Mouse (Mus musculus) heart, embryonic 14.5 days (tissue): ENCODE data around the gene Vegfa. TPM values are rescaled to one million over a fixed set of nuclear protein-coding genes. Genes with fewer than 3 reads are reported as not detected.
A peak's percentile ranks its signal among the peaks of the same experiment; 100 is the strongest.

Experiments
- ATAC-seq: fragments of 200-750 bp; cut with Nextera tagmentation; 2 replicates; pipeline ENCODE4 v1.8.0; 2017; ENCODE audit warnings: low read depth, moderate TSS enrichment; ENCODE audit not compliant: insufficient number of reproducible peaks, insufficient read depth, low FRiP score
- H3K27ac ChIP-seq, 2 experiments: fragments of 200-500 bp in 1 of 2; fragments of 300-500 bp in 1 of 2; sonication (generic) in 1 of 2; replicated peaks in 1 of 2; 2 replicates each; pipeline ENCODE4 v1.5.1; 2012 to 2014; ENCODE audit warnings: low read depth in 2 of 2, low read length in 2 of 2, control low read depth in 1 of 2, mild to moderate bottlenecking in 1 of 2, mixed read lengths in 1 of 2; ENCODE audit not compliant: control insufficient read depth in 1 of 2, insufficient read depth in 1 of 2
- H3K27me3 ChIP-seq: fragments of 300-500 bp; sonication (generic); 2 replicates; pipeline ENCODE4 v1.6.1; 2014; ENCODE audit warnings: mild to moderate bottlenecking, low read length, control low read depth; ENCODE audit not compliant: control insufficient read depth, insufficient read depth
- H3K36me3 ChIP-seq: fragments of 300-500 bp; sonication (generic); 2 replicates; pipeline ENCODE4 v1.6.1; 2014; ENCODE audit warnings: mild to moderate bottlenecking, control low read depth, low read length, mixed read lengths; ENCODE audit not compliant: control insufficient read depth, insufficient read depth
- H3K4me1 ChIP-seq, 2 experiments: fragments of 200-500 bp in 1 of 2; fragments of 300-500 bp in 1 of 2; sonication (generic) in 1 of 2; 2 replicates each; pipeline ENCODE4 v1.6.1; 2012 to 2014; ENCODE audit warnings: low read length in 2 of 2, control low read depth in 1 of 2, mixed read lengths in 1 of 2; ENCODE audit not compliant: control insufficient read depth in 2 of 2, insufficient read depth in 2 of 2
- H3K4me2 ChIP-seq: fragments of 300-500 bp; sonication (generic); 2 replicates; pipeline ENCODE4 v1.6.1; 2014; ENCODE audit warnings: mild to moderate bottlenecking, low read length
- H3K4me3 ChIP-seq, 2 experiments: fragments of 200-500 bp in 1 of 2; fragments of 300-500 bp in 1 of 2; sonication (generic) in 1 of 2; 2 replicates each; pipeline ENCODE4 v1.5.1; 2012 to 2014; ENCODE audit warnings: low read length in 2 of 2, mild to moderate bottlenecking in 2 of 2, control low read depth in 1 of 2, low read depth in 1 of 2, moderate library complexity in 1 of 2; ENCODE audit not compliant: control insufficient read depth in 1 of 2, insufficient read depth in 1 of 2
- H3K9ac ChIP-seq: fragments of 300-500 bp; sonication (generic); 2 replicates; pipeline ENCODE4 v1.6.1; 2014; ENCODE audit warnings: mild to moderate bottlenecking, low read length
- H3K9me3 ChIP-seq: fragments of 300-500 bp; sonication (generic); 2 replicates; pipeline ENCODE4 v1.6.1; 2016; ENCODE audit warnings: low read length, control low read depth; ENCODE audit not compliant: control insufficient read depth
- WGBS: fragments of 180-500 bp; shearing (Covaris S2); extraction: QIAGEN DNeasy Blood & Tissue Kit; methylation state at CpG from one replicate; pipeline ENCODE4 v1.1.7; 2014; 5-methylcytosine and 5-hydroxymethylcytosine counted together
- polyA plus RNA-seq: library from polyadenylated mRNA; unstranded; fragments of >200 nt; fragmentation: Nextera tagmentation; extraction: Ambion mirVana; gene quantifications from 2 replicates; pipeline ENCODE4 v1.2.1, GENCODE M21; 2014

Gene Vegfa
- polyA plus RNA-seq, 1 experiment from 2014 or later, result 8.1 TPM

DNA sequence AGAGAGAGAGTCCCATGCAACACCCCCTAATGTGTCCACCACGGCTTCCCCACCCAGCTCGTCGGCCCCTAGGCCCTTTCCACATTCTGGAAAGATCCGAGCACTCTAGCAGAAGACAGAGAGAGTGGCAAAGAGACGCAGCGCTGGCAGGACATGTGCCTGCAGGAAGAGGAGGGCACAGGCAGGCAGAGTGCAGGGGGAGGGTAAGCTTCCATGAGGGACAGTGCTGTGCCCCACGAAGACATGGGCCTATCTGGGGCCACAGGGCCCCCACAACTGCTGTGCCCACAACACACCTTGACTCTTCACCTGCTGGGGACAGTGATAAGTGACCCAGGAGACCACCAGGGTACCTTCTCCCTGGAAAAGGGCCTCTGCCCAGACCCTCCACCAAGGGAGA lies 11.0 kb downstream of the Vegfa start:
- H3K4me3 ChIP-seq, result no peak overlapping the region
- no peak overlapping the region for H3K27ac ChIP-seq
- H3K36me3 ChIP-seq, result peaks cover 93% of the 10 kb centered on the region
- WGBS, result 84% methylated on average over 7 of the region's 7 CpGs
- no peak overlapping the region for H3K4me2 ChIP-seq
- no peak for ATAC-seq
- no peak overlapping the region for H3K9ac ChIP-seq
- H3K9me3 ChIP-seq, result no peaks in the 10 kb centered on the region
- peaks cover 4 to 29% of the 10 kb centered on the region in 2 experiments for H3K4me1 ChIP-seq
- no peaks in the 10 kb centered on the region for H3K27me3 ChIP-seq

DNA sequence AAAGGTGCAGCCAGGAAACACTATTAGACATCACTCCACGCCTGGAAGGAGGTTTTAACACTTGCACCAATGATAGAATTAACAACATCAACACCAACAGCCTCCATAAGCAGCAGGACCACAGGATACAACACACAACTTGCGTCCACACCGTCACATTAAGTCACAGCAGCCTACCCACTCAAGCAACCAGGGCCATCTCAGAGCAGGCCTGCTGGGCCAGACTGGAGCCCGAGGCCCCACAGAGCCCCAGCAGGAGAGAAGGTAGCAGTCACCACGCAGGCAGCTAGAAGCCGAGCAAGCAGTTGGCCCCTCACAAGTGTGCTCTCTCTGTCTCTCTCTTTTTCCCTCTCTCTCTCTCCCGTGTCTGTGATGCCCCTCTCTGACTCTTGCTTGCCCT lies 11.6 kb downstream of the Vegfa start:
- H3K4me1 ChIP-seq, result peaks cover 0 to 23% of the 10 kb centered on the region in 2 experiments; a peak in 3 of 4 replicates
- no peak overlapping the region for H3K9ac ChIP-seq
- 71% methylated on average over 7 of the region's 7 CpGs for WGBS
- no peak overlapping the region for H3K27ac ChIP-seq
- no peak overlapping the region for H3K4me2 ChIP-seq
- H3K36me3 ChIP-seq, result peaks cover 98% of the 10 kb centered on the region
- H3K4me3 ChIP-seq, result no peak overlapping the region
- no peaks in the 10 kb centered on the region for H3K27me3 ChIP-seq
- no peaks in the 10 kb centered on the region for H3K9me3 ChIP-seq
- no peak for ATAC-seq

DNA sequence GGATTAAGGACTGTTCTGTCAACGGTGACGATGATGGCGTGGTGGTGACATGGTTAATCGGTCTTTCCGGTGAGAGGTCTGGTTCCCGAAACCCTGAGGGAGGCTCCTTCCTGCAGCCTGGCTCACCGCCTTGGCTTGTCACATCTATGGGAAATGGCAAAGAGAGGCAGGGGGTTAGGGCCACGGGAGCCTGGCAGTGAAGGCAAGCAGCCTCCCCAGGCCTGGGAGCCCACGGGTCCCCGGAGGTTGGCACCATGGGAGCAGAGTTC lies 13.5 kb downstream of the Vegfa start:
- Histone ChIP-seq H3K27ac (no peak overlapping the region), H3K9ac (peak overlapping the region; percentile 16; the same call in 1 of the 2 replicates), H3K27me3 (no peaks in the 10 kb centered on the region), H3K9me3 (no peaks in the 10 kb centered on the region), H3K4me1 (peaks cover 0 to 20% of the 10 kb centered on the region in 2 experiments; a peak in 3 of 4 replicates), H3K4me3 (no peak overlapping the region), H3K4me2 (no peak overlapping the region), H3K36me3 (peaks cover 86% of the 10 kb centered on the region)
- ATAC-seq, result no peak
- WGBS, result 73% methylated on average over 10 of the region's 10 CpGs

DNA sequence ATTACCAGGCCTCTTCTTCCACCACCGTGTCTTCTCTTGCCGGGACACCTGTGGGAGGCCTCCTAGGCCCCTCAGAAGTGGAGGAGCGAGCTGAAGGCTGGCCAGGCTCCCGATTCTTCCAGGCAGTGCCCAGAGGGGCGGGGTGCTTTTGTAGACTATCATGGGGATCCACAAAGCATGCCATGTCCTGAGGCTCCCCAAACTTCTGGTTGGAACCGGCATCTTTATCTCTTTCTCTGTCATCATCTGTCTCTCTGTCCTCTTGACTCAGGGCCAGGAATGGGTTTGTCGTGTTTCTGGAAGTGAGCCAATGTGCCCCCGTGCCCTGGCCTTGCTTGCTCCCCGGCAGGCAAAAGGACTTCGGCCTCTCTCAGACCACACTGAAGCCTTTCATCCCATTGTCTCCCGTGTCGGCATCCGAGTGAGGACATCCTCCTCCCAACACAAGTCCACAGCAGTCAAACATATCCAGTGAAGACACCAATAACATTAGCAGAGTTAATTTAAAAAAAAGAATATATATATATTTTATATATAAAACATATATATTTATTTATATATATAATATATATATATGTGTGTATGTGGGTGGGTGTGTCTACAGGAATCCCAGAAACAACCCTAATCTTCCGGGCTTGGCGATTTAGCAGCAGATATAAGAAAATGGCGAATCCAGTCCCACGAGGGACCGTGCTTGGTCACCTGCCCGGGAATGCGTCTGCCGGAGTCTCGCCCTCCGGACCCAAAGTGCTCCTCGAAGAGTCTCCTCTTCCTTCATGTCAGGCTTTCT lies 14.0 kb downstream of the Vegfa start:
- H3K4me3 ChIP-seq, result no peak overlapping the region
- H3K36me3 ChIP-seq, result peaks cover 81% of the 10 kb centered on the region
- H3K9ac ChIP-seq, result 0 out of 2 replicates have a peak overlapping the region, but pooled peaks have one; percentile 8
- no peaks in the 10 kb centered on the region for H3K27me3 ChIP-seq
- no peaks in the 10 kb centered on the region for H3K9me3 ChIP-seq
- peaks cover 0 to 18% of the 10 kb centered on the region in 2 experiments; a peak in 3 of 4 replicates for H3K4me1 ChIP-seq
- H3K27ac ChIP-seq, result no peak overlapping the region; a peak in 1 of 4 replicates
- WGBS, result 57% methylated on average over 24 of the region's 24 CpGs
- ATAC-seq, result no peak
- no peak overlapping the region for H3K4me2 ChIP-seq

DNA sequence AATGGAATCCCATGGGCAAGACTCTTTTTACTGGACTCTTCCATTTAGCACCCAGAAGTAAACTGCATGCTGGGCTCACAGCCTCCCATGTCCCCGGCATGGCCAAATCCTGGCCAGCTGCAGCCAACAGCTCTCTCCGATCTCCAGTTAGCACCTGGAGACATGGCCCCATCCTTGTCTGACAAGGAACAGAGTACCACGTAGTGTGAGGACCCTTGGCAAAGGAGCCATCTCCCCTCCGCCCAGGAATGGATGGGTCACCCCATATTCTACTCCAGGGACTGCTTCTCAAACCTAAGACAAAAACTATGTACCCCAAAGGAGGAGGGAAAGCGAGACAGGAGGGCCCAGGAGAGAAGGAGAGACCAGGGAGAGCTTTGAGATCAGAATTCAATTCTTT lies 15.6 kb downstream of the Vegfa start:
- no peak for ATAC-seq
- Histone ChIP-seq H3K9ac (no peak overlapping the region), H3K36me3 (peaks cover 66% of the 10 kb centered on the region), H3K4me1 (peaks cover 2 to 14% of the 10 kb centered on the region in 2 experiments; a peak in 3 of 4 replicates), H3K9me3 (no peaks in the 10 kb centered on the region), H3K27me3 (no peaks in the 10 kb centered on the region), H3K27ac (no peak overlapping the region), H3K4me3 (no peak overlapping the region), H3K4me2 (no peak overlapping the region)
- 89% methylated on average over 5 of the region's 5 CpGs for WGBS

DNA sequence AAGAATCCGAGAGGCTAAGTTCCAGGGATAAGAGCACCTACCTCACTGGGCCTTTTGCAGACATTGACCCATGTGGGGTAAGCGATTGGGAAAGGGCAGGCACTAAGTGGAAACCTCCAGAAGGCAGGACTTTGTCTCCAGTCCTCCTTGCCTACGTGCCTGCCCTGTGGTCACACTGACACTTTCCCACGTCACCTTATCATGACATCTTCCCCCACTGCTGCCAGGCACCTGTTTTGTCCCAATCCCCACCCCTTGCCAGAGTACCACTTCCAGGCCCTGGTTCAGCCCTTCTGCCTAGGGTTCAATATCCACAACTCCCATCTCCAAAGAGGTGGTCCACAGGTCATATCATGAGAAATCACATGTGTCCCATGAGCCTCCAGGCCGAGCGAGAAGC lies 16.2 kb downstream of the Vegfa start:
- 81% methylated on average over 6 of the region's 6 CpGs for WGBS
- H3K27ac ChIP-seq, result no peak overlapping the region
- no peak overlapping the region for H3K4me3 ChIP-seq
- H3K9me3 ChIP-seq, result no peaks in the 10 kb centered on the region
- H3K36me3 ChIP-seq, result peaks cover 59% of the 10 kb centered on the region
- no peak overlapping the region for H3K4me2 ChIP-seq
- no peak overlapping the region for H3K9ac ChIP-seq
- peaks cover 2 to 14% of the 10 kb centered on the region in 2 experiments; a peak in 3 of 4 replicates for H3K4me1 ChIP-seq
- H3K27me3 ChIP-seq, result no peaks in the 10 kb centered on the region
- no peak for ATAC-seq

DNA sequence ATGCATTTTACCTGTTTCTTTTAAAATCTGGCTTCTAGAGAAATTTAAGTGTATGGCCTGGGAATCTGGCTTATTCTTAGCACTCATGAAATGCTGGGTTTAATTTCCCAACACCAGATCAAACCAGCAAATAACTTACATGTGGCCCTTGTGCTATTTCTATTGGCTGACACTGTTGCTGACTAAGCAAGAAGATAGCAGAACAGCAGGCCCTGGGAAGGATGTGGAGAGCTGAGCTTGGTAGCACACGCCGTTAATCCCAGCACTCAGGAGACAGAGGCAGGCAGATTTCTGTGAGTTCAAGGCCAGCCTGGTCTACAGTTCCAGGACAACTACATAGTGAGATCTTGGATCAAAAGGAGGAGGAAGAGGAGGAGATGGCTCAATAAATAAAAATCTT lies 17.2 kb downstream of the Vegfa start:
- H3K36me3 ChIP-seq, result peaks cover 49% of the 10 kb centered on the region
- no peak overlapping the region for H3K4me2 ChIP-seq
- no peaks in the 10 kb centered on the region for H3K27me3 ChIP-seq
- H3K9me3 ChIP-seq, result no peaks in the 10 kb centered on the region
- no peak overlapping the region for H3K27ac ChIP-seq
- no peak for ATAC-seq
- H3K4me3 ChIP-seq, result no peak overlapping the region
- no peak overlapping the region for H3K9ac ChIP-seq
- WGBS, result 79% methylated on average over 2 of the region's 2 CpGs
- peaks cover 2 to 14% of the 10 kb centered on the region in 2 experiments; a peak in 3 of 4 replicates for H3K4me1 ChIP-seq

DNA sequence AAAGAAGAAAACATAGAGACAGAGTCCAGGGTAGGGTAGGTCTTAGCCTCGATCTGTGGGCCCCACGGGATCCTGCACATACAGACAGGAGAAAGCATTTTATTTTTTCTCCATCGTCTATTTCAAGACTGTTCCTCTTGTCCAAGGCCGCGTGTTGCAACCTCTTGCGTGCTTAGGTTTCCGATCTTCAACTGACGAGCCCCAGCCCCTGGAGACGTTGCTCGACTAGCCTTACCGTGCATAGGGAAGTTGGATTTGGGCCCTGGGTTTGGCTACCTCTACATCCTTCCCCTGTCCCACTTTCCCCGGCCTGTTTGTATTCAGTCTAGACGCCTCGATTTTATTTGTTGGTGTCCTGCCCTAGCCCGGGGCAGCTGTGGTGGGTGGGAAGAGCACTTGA lies 18.6 kb downstream of the Vegfa start:
- Histone ChIP-seq H3K27ac (no peak overlapping the region), H3K9me3 (no peaks in the 10 kb centered on the region), H3K27me3 (no peaks in the 10 kb centered on the region), H3K4me2 (no peak overlapping the region), H3K36me3 (peaks cover 35% of the 10 kb centered on the region), H3K4me3 (no peak overlapping the region), H3K4me1 (peaks cover 14 to 18% of the 10 kb centered on the region in 2 experiments), H3K9ac (no peak overlapping the region)
- WGBS, result 92% methylated on average over 15 of the region's 15 CpGs
- ATAC-seq, result no peak
